Mouse (Mus musculus) urinary bladder, adult 18-20 months (tissue): ENCODE data around the gene Tbc1d10c.
A peak's percentile ranks its signal among the peaks of the same experiment; 100 is the strongest.

Source experiments
- DNase-seq, 2 experiments: peaks; one replicate each; pipeline ENCODE4 v3.0.0; 2022; ENCODE audit warnings: low spot score in 2 of 2, mixed read lengths in 2 of 2

Tbc1d10c gene

DNA sequence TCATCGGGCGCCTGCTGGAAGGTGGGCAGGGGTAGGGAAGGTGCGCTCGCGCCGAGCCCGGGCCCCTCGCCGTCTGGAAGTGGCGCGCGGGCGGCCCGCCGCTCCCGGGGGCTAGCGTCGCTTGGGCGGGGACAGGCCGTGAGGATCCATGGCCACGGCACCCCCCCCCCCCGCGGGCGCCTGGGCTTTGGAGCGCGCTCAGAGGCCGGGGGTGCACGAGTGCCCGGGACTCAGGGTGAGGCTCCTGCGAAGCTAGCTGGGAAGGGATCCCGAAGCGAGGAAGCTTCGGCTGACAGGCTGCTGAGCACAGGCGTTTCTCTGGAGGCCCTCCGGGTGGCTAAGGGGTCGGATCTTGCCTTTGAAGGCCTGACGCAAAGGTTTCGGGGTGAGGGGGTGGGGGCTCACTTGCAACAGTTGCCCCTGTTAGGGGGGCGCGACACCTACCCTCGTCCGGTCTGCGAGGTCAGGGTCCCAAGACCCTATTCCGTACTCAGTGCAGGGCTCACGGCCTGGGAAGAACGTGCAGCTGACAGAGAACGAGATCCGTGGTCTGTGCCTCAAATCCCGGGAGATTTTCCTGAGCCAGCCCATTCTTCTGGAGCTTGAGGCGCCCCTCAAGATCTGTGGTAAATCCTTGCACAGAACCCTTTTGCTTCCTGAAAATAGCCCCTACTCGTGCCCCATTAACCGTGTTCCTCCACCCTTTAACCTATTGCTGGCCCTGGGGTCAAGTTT is 1.3 kb upstream of the Tbc1d10c start:
- no peak for DNase-seq

DNA sequence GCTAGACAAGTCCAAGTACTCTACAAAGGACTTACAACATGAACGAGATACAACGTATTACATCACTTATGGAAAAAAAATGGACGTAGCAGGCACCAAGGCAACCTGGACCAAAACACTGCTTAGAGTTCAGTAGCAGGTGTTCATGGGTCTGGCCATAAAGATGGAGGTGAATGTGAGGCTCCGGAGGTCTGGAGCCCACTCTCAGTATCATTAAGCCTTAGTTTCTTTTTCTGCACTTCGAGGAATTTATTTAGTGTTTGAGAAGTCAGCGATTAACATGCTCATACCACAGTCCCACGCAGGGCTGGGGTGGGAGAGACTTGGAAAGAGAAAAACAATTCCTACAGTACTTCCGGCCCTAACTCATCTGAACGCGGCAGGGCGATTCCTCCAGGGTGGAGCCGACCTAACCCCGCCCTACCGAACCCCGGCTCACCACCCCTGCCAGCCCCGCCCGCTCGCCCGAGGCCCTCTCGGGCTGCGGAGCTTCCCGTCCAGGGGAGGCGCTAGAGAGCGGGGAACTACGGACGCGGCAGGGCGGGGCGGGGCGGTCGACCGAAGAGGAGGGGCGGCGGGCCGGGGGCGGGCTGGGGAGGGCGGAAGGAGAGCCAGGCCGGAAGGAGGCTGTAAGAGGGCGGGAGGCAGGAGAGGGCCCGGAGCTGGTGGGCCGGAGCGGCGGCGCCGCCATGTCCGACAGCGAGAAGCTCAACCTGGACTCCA is 605 bp upstream of the Tbc1d10c start, which contains the start of gene Ppp1ca:
TSS of gene Ppp1ca (plus strand) at position 538 of the 723 bp plus-strand sequence.
- peak; percentile 90 to 93 for DNase-seq

DNA sequence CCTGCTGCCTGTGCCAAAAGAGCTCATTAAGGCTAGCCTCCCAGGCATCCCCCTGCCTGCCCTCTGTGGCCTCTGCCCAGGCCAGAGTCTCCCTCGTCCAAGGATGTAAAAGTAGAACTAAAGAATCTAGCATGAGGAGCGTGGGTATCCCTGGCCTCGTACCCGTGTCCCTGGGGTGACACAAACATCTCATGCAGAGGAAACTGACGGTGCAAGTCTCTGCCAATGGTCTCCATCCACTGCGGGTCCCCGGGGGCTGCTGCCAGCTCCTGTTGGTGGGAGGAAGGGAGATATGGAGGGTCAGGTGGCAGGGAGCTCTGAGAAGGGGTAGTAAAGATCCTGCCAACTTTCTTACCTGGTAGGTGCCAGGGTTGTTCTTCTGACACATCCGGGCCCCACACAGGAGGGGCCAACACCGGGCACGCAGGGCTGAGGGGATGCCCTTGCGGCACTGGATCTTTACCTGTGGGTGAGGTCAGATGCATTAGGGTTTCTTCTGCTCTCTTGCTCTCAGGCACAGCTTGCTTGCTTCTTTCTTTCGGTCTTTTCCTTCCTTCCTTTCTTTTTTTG is 1.9 kb downstream of the Tbc1d10c start:
- no peak for DNase-seq

DNA sequence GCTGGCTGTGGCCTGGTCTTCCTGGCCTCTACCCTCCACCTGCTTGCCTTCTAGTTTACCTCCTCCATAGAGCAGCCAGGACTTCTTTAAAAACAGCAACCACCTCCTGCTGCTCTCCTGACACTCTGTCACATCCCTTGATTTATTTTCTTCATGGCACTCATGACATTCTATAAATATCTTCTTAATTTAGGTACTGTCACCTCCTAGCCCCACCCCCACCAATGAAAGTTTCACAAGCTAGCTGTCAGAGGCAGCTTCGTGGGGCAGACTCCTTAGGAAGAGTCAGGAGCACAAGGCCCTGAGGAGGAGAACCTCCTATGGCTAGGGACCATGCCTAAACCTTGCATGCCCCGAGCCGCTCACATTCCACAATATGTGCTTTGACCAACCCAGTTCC is 3.8 kb downstream of the Tbc1d10c start:
- DNase-seq: no peak

DNA sequence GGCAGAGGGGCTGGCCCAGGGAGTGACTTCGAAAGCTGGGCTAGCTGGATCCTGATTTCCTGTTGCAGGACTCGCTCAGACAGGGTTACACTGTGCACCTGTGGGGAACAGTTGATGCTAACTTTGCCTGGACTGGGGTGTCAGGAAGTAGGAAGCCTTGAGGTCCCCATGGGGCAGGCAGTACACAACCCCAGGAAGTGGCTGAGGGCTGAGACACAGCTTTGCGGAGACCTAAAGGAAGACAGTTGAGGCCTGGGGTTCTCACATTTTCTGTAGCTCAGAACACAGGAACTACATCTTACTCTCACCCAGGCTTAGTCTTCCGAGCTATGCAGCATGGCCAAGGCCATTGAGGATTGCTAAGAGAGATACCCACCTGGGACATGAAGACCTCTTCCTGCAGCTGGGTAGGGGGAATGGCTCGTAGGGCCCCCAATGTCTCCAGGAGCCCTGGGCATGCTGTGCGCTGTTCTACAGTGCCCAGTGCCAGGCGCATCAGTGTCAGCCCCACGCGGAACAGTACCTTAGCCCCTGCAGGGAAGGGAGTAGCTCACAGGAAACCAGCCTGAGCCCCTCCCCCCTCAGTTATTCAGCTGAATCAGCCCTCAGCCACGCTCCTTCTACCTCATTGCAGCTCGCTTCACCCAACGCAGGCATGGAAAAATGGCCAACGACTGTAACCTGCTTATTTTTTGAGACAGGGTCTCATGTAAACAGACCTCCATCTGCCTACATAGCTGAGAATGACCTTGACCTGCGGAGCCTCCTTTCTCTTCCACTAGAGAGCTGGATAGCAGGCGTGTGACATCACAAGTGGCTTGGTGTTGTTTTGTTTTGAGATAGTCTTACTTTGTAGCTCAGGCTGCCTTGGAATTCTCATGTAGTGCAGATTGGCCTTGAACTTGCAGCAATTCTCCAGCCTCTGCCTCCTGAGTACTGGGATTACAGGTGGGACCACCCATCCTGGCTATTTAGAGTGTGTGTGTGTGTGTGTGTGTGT is 5.8 kb downstream of the Tbc1d10c start:
- DNase-seq: no peak

DNA sequence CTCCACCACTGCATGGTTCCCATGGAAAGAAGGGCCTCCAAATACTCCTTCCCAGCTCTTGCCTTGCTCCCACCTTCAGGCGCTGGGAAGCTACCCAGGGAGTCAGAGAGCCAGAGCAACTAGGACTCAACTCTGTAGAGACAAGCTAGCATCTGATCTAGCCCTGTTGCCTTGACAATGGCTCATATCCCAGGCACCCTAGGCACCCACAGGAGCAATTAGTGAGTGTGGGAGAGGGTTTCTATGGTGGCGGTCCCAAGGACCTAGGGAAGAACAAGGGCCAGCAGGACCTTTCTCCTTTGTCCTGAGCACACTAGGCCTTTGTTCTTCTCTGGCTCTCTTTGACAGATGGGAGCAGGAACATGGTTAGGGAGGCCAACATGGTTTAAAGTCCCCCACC is 7.4 kb downstream of the Tbc1d10c start:
- no peak for DNase-seq

DNA sequence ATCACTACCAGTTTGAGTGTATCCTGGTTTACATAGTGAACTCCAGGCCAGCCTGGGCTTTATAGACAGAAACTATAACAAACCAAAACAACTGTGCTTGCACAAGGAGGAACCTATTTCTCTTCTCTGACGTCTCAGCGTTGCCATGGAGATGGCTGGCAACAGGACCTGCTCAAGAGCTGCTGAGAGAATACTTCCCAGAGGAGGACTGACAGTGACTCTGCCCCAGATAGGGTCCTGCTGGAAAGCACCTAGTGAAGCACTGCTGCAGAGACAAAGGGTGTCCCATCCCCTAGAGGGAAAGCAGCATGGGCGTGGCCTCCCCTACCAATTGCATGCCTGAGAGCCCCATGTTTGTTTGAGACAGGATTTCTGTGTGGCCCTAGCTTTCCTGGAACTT is 9.2 kb downstream of the Tbc1d10c start:
- no peak for DNase-seq

DNA sequence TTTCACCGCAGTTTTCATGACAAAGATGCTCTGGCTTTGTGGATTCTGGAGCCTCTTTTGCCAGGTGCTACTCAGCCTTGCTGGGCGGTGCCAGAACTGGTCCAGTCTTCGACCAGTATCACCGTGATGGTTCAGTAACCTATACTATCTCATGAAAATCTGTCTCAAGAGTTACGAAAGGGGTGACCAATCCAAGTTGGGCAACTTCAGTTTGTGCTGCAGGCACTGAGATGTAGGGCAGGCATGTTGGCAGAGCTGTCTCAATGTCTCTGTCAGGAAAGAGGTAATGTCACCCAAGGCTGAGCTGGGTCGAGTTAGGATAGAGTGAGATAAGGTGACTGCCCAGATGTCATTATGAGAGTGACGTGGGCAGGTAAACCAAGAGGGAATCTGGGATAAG is 10.7 kb downstream of the Tbc1d10c start:
- no peak for DNase-seq

DNA sequence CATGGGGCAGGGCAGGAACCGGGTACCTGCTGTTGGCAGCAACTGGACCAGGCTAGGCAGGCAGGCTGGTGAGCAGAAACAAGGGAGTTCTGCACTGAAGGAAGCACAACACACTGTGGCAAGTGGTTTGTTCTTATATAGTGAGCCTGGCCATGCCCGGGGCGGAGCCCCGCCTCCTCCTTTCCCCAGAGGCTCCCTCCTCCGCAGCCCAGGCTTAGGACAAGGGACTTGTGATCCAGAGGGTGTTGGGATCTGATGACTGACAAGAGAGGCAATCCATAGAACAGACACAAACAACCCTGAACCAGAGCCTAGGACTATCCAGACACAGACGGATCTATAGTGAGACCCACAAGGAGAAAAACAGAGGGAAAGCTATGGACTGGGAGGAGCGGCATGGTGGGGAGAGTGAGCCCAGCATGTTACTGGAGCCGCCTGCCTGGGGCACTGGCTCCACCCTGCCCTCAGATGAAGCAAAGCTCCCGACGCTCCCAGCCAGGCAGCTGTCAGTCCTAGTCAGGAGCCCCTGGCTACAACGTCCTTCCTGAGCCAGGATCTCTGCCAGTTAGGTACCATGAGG is 15.6 kb downstream of the Tbc1d10c start, which contains the start of gene Carns1:
TSS of gene Carns1 (minus strand) at position 112 of the 580 bp plus-strand sequence.
- DNase-seq: no peak

DNA sequence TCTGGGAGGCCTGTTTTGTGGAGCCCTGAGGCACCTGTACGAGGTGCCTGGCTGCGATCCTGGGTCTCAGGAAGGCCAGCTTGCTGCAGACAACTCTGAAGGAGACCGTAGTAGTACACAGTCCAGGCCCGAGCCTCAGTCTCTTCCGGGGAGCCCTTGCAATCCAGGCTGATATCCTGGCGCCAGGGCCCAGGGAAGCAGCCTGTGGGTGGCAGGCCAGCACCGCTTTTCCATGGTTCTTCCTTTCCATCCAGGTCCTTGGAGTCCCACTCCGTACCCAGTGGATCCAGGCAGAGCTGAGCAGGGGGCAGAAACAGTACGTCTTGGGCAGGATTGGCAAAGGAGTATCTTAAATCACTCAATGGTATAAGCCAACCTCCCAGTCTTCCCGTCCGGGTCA is 18.2 kb downstream of the Tbc1d10c start:
- no peak for DNase-seq

DNA sequence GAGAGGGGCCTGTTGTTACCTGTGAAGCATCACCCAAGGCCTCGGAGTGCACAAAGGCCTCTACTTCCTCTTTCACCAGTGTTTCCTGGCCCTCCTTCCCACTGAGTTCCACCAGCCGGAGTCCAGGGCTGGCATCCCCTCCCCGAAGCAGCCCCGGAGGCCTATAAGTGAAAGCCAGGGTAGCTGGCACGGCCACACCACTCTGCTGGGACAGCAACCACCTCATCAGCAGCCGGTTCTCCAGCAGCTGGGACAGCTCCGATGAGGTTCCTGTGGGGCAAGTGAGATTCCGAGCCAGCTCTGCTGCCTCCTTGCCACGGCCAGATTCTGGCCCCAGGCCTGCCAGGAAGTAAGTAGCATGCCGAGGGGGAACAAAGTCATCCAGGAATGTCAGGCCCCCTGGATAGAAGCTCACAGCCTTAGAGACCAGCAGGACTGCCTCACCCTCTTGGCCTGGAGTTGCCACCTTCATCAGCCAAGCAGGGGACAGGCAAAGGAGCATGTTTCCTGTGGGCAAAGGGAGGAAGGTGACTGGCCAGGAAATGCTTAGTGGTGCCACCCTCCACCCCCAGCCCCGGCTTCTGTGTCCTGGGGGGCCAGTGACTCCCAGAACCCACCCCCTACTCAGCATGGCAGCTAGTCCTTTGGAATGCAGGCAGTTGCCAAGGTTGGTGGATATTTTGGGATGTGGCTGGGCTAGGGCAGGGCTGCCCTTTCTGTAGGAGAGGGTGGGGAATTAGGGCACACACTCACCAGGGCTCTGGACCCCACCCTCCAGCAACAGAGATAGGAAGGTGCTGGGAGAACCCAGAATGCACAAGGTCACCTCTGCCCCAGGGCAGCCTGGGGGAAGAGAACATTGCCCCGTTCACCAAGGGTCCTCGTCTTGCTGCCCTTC is 19.4 kb downstream of the Tbc1d10c start:
- no peak for DNase-seq

DNA sequence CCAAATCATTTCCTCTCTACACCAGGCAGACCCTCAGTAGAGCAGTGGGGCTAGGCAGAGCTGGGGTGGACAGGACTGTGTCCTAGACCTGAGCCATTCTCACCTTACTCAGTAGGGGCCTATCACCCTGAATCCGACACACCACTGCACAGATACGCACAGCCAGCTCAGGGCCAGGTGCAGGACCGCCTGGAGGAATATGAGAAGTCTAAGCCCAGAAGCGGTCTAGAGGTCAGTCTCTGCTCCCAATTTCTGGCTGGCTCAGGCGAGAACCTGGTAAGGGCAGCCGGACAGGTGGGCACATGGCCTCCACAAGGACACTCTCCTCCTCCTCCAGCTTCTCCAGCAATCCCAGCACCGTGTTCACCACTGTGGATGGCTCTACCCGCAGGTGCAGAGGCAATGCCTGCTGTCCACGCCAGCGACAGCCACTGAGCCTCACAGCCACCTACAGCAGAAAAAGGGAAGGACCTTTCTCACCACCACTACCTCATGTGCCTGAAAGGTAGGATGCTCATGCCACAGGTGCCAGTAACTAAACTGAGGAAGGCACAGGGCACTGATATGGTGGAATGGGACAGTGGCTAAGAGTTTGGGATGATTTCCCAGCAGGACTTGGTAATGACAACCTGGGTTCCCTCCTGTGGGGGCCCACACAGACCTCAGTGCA is 20.2 kb downstream of the Tbc1d10c start:
- no peak for DNase-seq

DNA sequence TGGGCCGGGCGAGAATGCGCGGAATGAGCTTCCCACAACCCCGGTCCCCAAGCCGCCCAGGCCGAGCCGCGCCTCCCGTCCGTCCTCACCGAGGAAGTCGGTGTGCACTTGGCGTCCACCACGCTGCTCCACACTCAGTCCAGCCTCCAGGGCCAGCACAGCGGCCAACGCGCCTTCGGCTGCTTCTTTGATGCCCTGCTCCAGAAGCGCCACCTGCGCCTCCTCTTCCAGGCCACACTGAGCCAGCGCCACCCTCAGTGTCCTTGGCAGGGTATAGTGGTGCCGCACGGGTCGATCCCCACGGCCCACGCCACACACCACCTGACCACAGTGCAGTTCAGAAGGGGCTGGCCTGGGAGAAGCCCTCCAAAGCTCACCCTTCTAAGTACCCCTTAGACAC is 21.3 kb downstream of the Tbc1d10c start:
- no peak for DNase-seq

DNA sequence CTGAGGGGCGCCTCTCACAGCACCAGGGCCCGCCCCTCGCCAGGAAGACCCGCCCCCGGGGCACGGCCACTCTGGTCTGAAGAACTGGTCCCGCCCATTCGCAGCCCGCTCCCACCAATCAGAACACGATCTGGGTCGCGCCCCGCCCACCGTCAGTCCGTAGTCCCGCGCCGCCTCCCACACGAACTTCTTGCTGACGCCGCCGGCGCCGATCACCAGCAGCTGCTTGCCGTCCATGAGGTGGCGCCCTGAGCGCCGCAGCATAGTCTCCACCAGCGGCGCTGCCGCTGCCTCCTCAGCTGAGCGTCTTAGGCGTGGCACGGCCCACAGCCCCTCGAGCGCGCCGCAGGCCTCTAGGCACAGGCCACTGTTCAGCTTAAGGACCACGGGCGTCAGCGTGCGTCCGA is 21.7 kb downstream of the Tbc1d10c start:
- DNase-seq: peak; percentile 98 to 99

DNA sequence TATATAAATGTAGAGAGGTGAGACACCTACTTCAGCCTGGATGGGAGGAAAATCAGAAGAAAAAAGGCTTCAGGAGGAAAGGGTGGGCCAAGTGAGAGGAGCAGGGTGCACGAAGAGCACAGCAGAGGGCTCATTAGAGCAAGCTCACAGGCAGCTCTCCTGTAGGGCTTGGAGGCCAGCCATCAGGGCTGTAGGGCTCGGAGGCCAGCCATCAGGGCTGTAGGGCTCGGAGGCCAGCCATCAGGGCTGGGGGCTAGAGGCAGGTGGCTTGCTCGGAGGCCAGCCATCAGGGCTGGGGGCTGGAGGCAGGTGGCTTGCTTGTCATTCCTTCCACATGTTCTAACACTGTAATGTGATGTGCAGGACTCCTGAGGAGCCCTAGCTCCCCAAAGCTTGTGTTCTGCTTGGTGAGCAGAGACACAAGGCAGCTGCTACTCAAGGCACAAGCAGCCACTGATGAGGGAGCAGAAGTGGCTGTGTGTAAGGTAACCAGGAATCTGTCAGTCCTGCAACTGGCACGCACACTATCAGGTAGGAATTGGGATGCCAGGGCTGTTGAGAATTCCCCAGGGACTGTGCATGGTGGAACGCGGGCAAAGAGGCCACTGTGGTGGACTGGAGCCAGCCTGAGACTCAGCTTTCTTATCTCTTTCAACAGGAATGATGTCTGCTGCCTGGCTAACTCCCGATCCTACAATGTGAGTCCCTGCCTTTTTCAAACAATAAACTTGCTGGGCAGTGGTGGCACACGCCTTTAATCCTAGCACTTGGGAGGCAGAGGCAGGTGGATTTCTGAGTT is 24.2 kb downstream of the Tbc1d10c start:
- DNase-seq: no peak

DNA sequence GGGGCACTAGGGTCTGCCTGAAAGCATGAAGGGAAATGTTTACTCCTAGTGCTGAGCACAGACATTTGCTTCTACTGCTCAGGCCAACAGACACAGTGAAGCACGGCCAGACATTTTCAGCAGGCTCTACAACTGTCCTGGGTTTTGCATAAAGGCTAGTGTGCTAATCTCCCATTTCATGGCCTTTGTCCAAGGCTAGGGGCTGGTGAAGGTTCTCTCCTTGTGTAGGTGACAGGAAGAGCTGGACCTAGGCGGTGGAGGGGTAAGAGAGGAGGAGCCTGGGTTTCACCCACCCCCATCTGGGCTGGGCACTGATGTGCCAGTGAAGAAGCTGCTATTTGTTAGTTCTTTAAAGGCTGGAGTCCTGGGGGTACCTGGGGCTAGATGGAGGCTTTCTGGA is 26.4 kb downstream of the Tbc1d10c start:
- DNase-seq: no peak

DNA sequence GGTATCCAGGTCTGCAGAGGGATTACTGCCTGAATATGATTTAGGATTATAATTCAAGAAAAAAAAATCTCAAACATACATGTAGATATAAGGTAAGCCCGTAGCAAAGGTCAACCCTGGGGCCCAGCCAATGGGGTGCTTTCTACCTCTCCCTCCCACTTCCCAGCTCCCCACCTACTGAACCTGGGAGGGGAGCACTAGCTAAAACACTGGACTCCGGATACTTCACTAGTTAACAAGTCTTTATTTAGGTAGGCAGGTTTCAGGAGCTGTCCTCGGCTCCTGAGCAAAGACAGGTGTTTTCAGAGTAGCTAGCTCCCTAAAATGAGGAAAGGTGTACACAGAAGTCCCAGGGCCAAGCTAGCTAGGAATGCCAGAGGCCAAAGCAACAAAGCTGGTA is 27.0 kb downstream of the Tbc1d10c start:
- DNase-seq: no peak

DNA sequence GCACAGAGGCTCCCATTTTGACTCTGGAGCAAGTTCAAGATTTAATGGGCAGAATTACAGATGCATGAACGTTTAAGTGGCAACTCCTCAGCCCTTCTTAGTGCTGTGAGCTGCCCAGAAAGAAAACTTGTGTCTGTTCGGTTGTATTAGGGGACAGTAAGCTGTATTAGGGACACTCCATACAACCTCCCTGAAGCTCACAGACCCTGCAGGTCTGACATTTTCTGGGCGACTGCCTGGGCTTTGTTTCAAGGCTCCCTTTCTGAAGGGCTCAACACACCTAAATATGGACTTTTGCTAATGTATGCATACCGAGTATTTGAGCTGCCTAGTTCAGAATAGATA is 27.6 kb downstream of the Tbc1d10c start:
- DNase-seq: no peak
